Mouse (Mus musculus) Muller cell, postnatal 12 days (primary cell): ENCODE data around the gene Agbl4.

Experiments
- DNase-seq: peaks from one replicate; pipeline ENCODE4 v3.0.0-alpha.2; 2015; ENCODE audit errors: inconsistent ontology term

Gene Agbl4

GRCm38 (mm10) chr4:111580239-111580638 lies 1182.8 kb downstream of the Agbl4 start:
- no peak for DNase-seq

DNA sequence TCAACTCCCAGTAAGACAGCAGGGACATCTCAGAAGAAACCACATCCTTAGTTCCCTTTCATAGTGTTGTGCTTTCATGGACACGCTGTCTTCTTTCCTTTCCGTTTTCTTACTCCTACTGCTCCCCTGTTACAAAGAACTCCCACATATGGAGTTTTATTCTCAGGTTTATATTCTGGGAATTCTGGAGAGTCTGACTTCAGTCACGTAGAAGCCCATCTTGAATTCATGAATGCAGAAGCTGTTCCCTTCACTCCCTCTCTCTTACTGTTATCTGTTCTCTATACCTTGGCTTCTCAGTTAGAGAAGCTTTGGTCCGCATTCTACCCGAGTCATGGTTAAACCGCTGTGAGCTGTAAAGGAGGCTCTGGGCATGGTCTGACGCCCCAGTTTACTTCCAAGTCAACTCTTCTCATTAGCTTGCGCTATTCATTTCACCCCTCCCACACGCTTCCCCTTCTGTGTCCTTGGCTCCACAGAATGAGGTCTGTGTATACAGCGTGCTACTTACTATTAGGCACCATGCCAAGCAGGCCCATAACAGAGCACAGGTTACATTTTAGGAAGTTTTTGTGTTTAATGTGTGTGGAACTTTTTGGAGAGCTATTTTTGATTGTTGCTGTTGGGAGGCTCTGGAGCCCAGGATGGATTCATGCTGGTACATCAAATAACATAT lies 1186.2 kb downstream of the Agbl4 start:
- DNase-seq, result peak; percentile 43

GRCm38 (mm10) chr4:111584286-111584685 lies 1186.8 kb downstream of the Agbl4 start:
- no peak for DNase-seq

DNA sequence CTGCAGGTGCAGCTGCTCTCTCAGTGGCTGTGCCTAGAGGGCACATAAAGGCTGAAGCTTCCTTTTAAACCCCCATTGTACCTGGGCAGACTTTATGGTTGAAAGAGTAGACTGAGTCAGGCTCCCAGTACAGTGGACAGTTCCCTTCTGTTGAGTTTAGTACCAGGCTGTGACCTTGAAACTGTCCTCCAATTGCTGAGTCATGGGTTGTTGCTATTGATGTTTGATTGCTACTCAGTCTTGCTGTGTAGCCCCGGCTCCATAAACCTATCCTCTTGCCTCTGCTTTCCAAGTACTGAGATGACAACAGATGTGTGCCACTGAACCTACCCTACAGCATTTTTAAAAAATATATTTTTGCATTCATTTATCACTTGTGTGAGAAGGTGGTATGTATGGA lies 1190.8 kb downstream of the Agbl4 start:
- DNase-seq, result no peak

GRCm38 (mm10) chr4:111589467-111590170 lies 1192.2 kb downstream of the Agbl4 start:
- DNase-seq, result no peak

- peak; percentile 87 for DNase-seq
These were observed 1197.3 kb downstream of the Agbl4 start for GRCm38 (mm10) chr4:111594655-111595295.

- DNase-seq, result peak; percentile 76
These were observed 1199.8 kb downstream of the Agbl4 start for GRCm38 (mm10) chr4:111597249-111597661.

DNA sequence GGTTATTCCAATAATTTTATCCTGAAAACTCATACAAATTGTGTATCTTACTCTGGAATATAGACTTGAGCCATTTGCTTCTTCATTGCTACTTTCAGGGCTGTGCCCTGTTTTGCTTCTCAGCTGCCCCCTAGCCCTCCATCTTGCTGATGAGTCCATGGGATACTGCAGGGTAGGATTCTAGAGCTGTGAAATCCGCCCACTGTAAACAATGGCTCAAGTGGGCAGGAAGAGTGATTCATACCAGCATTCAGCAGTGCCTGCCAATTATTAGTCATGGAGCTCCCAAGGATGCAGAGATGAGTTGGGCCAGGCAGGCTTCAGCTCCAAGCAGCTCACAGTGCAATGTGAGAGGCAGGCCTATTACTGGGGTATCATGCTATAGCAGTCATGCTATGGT lies 1200.5 kb downstream of the Agbl4 start:
- DNase-seq, result peak; percentile 86

GRCm38 (mm10) chr4:111603194-111603593 lies 1205.7 kb downstream of the Agbl4 start:
- DNase-seq, result no peak

DNA sequence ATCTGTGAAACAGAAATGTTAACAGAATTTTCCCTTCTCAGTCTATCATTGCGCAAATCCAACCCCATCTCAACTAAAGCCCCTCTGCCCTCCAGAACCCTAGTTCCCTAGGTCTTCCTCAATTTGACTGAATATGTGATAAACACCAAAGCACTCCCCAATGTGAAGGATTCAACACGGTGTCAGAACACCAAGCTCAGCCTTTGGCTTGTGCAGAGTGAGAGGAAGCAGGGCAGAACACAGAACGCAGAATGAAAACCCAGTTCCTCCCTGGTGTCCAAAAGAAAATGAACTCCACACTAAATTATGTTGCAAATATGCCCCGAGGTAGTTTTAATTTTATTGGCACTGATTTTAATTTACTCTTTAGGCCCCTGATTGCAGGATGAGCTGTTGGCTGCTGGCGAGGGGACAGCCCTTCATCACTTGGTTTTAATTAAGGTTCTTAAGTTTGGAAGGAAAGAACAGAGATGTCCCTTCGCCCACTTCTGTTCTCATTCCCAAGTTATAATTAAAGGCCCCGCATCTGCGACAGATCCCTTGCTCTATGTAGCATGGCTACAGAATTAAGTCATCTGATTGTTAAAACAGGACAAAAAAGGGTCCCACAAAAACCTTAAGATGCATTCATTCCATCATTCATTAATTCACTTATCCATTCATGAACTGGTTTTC lies 1210.5 kb downstream of the Agbl4 start:
- no peak for DNase-seq

- peak; percentile 76 for DNase-seq
These were observed 1224.4 kb downstream of the Agbl4 start for GRCm38 (mm10) chr4:111621865-111622264.

- DNase-seq, result no peak
These were observed 1227.5 kb downstream of the Agbl4 start for GRCm38 (mm10) chr4:111624914-111625313.

GRCm38 (mm10) chr4:111626118-111626830 lies 1228.8 kb downstream of the Agbl4 start:
- peak; percentile 74 for DNase-seq

GRCm38 (mm10) chr4:111632615-111633014 lies 1235.2 kb downstream of the Agbl4 start:
- DNase-seq, result peak; percentile 52

DNA sequence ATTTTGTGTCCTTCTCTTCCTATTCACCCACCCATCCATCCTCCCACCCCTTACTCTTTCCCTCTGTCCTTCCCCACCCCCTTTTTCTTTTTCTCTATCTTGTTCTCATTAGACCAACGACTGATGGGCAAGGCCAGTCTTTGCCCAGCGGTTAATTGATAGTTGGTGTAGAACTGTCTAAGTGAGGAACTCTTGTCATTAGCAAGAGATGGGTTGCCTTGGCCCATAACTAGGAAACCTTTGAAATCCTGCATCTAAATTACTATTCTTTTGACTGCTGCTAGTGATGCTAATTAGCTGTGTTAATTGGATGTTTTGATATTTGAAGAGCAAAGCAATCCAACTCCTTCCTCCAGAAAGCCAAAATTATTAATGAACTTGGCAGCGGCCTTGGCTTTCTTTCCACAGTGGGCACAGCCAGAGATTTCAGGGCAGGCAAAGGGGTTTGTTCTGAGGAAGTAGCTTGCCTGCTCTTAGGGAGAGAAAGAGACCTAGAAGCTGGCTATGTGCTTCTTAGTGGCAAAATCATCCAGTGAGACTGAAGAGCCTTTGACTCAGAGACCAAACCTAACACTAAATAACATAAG lies 1238.2 kb downstream of the Agbl4 start:
- DNase-seq, result peak; percentile 64

DNA sequence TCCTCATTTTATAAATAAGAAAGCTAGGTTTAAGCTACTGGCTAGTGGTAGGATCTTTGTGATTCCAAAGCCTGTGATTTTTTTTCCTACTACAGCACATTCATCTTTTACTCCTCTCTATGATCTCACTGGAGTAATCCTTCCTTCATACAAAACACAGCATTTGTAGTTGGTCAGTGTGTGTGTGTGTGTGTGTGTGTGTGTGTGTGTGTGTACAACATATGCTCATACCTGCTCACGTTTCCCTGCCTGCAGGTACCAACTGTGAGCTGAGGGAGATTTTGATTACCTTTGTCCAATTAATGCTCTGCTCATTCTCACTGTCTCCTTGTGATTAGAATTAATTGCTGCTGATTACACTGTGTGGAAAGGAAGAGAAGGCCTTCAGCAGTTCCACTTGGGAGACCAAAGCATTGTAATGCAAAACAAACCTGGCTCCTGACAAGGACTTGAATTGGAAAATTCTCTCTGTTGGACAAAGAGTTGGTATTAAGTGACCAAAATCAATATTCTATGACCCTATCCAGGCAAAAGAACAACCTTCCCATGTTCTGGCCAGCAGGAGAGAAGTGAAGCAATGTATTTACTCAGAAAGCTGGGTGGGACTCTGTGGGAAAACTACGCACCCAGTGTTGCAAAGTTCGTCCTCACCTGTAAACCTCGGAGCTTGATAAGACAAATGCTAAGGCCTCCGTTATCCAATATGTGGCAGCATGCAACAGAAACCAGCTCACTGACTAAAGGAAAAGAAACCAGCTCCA lies 1241.7 kb downstream of the Agbl4 start:
- DNase-seq, result no peak

DNA sequence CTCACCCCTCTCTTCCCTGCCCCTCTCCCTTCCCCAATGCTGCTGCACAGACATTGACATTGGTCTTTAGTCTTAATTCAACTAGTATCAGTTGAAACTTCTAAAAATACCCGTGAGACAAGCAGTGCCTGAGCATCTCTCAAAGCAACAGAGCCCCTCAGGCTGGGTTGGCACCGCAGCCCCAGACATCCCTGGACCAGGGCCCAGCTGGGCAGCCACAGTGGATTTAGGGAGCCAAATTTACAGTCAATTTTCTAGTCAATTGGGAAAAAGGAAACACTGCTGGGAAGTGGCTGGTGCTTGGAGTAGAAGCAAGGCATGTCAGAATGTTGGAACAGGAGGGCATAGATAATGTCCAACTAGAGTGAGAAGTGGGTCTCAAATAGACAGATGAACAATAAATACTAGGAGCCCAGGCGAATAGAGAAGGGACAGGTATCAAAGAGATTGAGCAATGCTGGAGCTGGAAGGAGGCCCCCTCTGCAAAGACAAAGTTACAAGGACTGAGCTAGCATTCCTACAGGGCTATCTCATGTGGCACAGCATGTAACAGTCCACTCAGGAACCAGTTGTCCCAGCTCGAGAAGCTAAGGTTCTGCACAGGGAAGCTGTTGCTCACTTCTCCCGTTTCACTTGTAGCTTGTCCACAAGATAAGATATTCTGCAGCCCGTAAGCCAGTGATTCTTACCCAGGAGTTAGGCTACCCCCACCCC lies 1247.8 kb downstream of the Agbl4 start:
- peak; percentile 60 for DNase-seq

- DNase-seq, result no peak
These were observed 1248.3 kb downstream of the Agbl4 start for GRCm38 (mm10) chr4:111645831-111646166.

GRCm38 (mm10) chr4:111653451-111653850 lies 1256.0 kb downstream of the Agbl4 start:
- DNase-seq, result peak; percentile 78

- peak; percentile 72 for DNase-seq
These were observed 1266.3 kb downstream of the Agbl4 start for GRCm38 (mm10) chr4:111663730-111664129.
